Mouse (Mus musculus): ENCODE measurements around the gene Hoxc12.

Hoxc12 gene

GRCm38 (mm10) chr15:102939256-102940155 is 2.9 kb downstream of the Hoxc12 start:
- no peak for DNase-seq

- peak; percentile 40 for DNase-seq
Measured at GRCm38 (mm10) chr15:102942739-102943467, 6.3 kb downstream of the Hoxc12 start.

- no peak for DNase-seq
Measured at GRCm38 (mm10) chr15:102943468-102943813, 6.9 kb downstream of the Hoxc12 start.

DNA sequence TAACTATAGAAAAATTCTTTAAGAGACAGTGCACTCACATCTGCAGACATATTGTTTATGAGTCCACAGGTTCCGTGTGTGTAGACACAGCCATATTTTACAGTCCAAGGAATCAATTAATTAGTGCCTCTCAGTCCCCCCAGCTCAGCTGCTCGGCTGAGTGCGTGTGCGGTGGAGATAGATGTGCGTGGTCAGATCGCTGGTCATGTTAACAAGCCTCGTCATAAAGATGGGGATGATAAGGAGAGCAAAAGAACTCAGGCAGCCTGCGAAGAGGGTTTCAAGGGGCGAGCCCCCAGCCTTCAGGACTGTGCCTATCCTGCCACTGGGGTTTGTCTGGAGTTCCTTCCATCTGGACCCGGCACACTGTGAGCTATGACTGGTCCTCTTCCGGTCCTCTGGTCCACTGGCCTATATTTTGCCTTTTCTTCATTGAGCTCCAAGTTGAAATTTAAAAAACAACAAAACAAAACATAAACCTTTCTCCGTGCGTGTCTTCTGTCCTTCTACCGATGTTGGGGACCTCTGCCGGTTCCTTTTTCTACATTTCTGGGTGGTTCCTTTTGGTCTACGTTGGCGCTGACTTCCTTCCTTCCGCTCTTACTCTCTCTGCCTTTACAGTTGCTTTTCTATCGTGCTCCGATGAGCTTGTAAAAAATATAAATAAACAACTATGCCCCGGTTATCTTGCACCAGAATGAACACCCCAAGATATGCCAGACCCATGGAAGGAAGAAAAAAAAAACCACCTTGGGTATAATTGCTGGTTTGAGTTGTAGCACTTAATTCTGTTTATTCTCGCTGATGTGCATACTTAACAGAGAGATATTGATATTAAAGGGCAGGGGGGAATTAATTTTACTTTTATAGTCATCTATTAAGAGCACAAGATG is 8.9 kb downstream of the Hoxc12 start:
- no peak for DNase-seq

GRCm38 (mm10) chr15:102947276-102947675 is 10.7 kb downstream of the Hoxc12 start:
- no peak for DNase-seq

DNA sequence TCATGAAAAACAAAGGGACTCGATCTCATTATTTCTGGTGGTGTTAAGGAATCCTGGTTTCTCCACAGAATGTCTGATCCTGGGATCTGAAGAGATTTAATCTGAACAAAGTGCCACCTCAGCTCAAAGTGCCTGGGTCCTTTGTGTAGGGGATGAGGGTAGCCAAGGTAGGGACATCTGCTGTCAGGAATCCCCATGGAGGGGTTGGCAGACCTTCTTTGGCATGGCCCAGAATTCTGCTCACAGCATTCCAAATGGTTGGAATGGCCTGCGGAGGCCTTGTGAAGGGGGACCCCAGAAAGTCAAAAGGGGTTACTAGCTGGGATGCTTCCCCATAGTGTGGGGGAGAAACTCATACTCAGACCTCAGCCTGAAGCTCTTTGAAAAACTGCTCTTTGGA is 12.3 kb downstream of the Hoxc12 start:
- no peak for DNase-seq

GRCm38 (mm10) chr15:102949696-102950095 is 13.1 kb downstream of the Hoxc12 start:
- no peak for DNase-seq

DNA sequence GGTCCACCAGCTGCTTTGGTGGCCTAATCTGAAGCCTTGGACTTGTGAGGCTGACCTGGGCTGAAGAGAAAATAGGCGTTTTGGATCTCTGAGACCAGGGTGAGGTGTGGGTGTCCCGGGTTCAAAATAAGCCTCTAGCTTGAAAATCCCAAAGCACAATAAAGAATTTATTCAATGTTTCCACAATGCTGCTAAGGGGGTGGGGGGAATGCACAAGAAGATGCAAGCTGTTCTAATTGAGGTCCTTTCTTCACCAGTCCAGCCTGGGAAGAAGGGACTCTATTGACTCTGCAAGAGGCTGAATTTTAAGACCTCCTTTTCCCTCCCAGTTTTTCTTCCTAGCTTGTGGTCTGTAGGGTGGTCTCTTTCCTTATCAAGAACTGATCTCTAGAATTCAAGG is 14.3 kb downstream of the Hoxc12 start:
- DNase-seq: no peak

- DNase-seq: no peak
Measured at GRCm38 (mm10) chr15:102953561-102953960, 17.0 kb downstream of the Hoxc12 start.

DNA sequence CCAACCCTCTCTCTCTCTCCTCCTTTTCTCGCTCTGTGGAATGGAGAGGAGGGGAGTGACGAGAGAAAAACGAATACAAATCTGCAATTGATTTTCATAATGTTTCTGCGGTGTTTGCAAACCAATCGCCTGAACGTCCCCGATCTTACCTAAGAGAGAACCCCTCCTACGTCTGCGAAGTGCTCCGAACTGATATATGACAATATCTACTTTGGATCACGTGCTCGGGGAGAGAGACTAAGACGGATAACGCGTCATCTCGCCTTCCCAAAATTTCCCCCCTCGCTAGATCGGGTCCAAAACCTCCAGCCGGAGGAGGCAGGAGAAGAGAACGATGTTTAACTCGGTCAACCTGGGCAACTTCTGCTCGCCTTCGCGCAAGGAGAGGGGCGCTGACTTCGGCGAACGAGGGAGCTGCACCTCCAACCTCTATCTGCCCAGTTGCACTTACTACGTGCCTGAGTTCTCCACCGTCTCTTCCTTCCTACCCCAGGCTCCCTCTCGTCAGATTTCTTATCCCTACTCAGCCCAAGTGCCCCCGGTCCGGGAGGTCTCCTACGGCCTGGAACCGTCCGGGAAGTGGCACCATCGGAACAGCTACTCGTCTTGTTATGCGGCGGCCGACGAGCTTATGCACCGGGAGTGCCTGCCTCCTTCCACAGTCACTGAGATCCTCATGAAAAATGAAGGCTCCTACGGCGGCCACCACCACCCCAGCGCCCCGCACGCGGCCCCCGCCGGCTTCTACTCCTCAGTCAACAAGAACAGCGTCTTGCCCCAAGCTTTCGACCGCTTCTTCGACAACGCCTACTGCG is 17.8 kb downstream of the Hoxc12 start, which contains the start of gene Hoxc11:
TSS of gene Hoxc11 (plus strand) at position 236 of the 815 bp plus-strand sequence.
- DNase-seq: no peak

GRCm38 (mm10) chr15:102955007-102955382 is 18.4 kb downstream of the Hoxc12 start:
- DNase-seq: no peak

DNA sequence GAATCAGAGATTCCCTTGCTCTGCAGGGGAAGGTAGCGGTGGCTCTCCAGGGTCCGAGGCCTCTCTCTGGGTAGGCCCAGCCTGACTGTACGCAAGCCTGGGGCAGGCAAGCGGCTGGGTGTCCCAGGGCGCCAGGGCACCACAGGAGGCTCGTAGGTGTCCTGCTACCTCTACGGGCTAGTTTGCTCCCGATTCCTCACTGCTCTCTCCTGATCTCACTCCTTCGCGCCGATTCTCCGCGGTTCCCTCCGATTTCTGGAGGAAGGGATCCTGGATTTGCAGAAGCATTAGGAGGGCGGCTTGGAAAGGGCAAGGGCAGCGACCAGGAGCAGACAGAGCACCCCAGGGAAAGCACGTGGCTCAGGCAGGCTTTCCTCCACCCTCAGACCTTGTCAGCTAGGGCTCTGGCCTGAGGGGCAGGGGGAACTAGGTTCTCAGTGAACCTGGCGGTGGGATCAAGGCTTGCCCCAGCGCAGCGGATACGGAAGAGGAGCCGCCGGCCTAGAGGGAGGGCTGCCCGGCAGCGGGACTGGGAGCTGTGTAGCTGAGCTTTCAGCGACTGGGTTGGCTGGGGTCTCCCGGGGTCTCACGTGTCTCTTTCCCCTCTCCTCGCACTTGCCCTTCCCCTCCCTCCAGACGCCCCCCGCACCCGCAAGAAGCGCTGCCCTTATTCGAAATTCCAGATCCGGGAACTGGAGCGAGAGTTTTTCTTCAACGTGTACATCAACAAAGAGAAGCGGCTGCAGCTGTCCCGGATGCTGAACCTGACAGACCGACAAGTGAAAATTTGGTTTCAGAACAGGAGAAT is 19.5 kb downstream of the Hoxc12 start:
- DNase-seq: no peak

- no peak for DNase-seq
Measured at GRCm38 (mm10) chr15:102956906-102957305, 20.3 kb downstream of the Hoxc12 start.

DNA sequence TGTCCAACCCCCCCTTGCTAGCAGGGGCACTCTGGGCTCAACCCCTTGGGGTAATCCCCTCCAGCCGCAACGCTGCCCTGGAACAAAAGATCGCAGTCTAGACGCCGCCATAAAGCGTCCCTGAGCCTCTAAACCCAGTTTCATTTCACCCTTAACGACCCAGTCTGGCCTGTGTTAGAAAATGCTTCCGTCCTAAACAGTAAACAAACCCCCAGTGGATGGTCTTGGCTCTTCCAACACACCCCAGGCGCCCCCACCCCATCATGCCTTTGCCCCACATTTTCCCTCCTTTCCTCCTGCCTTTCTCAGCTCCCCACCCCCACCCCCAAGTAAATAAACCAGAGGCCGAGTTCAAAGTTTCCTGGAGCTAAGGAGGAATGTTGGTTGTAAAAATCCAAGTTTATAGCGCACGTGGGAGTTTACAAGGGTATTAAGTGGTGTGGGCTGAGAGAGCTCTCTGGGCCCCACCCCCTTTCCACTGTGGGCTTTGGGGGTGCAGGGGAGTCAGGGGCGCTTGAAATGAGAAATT is 23.2 kb downstream of the Hoxc12 start:
- DNase-seq: no peak

DNA sequence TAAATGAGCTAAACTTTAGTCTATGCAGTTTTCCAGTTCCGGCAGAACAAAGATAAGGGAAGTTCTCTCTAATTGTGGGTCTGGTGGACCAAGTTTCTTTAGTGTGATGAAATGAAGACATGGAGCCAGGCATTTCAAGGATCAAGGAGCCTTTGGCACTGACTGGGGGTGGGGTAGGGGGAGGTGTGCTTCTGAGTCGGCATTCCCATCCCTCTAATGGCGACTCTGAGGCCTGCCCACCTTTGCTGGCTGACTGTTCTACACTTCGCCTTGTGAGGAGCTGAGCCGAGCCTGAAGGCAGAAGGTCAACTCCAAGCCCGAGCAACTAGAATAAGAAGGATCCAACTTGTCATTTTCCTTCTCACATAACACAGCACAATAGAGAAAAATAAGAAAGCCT is 25.2 kb downstream of the Hoxc12 start:
- no peak for DNase-seq

DNA sequence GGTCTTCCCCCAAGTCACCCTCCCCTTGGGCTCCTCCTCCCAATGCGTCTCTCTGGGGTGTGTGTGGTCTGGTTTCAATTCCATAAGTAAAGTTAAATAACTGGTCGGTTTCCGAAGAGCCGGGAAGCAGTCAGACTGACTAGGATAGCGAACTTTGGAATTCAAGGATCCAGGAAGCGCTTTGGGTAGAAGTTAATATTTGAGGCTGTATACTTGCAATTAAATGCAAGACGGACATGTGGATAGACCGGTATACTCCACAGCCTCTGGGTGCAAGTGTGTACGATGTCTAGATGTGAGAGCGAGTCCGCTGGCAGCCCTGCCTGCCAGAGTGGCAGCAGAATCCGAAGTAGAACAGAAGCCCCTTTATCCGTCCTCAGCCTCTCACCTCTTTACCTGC is 25.9 kb downstream of the Hoxc12 start:
- no peak for DNase-seq

- DNase-seq: no peak
Measured at GRCm38 (mm10) chr15:102963259-102963658, 26.7 kb downstream of the Hoxc12 start.

DNA sequence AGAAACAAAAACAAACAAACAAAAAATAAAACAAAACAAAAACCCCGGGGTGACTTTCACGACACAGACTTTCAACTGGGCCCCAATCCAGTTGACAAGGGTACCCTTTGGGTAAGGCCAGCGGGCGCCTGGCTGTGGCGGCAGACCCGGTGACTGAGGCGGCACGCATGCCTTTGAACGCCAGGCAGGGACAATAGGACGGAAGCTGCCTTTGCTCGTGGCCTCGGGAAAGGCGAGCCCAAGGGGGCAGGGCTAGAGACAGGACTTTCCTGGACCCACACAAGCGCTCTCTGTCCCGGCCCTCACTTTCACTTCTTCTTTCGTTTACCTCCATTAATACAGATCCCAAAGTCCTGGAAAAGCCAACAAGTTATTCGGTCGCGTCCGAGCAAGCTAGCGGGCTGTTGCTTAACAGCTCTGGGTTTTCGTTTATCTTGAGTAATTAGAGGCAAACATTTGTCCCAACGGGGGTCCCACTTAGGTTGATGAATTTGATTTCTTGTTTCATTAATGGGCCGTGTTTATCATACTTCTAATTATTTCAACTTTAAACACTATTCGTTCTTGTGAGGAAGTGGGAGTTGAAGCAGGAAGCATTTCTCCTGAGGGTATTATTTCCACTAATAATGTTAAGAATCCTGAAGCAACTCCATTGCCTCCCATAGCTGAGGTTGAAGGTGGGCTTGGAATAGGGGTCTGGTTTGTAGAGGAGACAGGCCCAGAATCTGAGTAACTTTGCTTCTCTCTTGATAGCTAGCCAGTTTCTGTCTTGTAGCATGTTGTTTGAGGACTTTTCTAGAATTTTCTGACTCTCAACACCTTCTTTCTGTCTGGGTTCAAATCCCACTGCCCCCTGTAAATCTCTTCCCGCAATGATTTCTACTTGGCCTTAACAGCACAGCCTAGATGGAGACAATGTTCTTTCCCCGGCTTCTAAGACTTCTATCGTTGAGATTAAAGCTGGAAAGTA is 27.4 kb downstream of the Hoxc12 start:
- peak; percentile 20 for DNase-seq

GRCm38 (mm10) chr15:102965003-102965891 is 28.7 kb downstream of the Hoxc12 start:
- DNase-seq: no peak

Measured in lung, postnatal 10 days (tissue).